Mouse (Mus musculus) hematopoietic stem cell, adult 5-6 weeks (primary cell): ENCODE results near the gene Spata2l. TPM values are rescaled to one million over a fixed set of nuclear protein-coding genes. Genes with fewer than 3 reads are reported as not detected.
"Not testable (repeated sequence)": the region's sequence is repeated elsewhere in the genome, so short reads cannot be mapped to it uniquely, and the experiment has no call there.

ENCODE experiments used
- ATAC-seq, 2 experiments: fragments of 125-278 bp in 1 of 2; replicated peaks in 1 of 2; 2 replicates each; pipeline ENCODE4 v1.8.0; 2016 to 2017; ENCODE audit warnings: inconsistent platforms in 2 of 2, mild to moderate bottlenecking in 2 of 2, moderate number of reproducible peaks in 2 of 2, low read depth in 1 of 2, moderate TSS enrichment in 1 of 2; ENCODE audit not compliant: low FRiP score in 2 of 2, poor library complexity in 2 of 2, severe bottlenecking in 2 of 2, insufficient read depth in 1 of 2, low TSS enrichment in 1 of 2
- total RNA-seq: library from RNA; stranded (forward); fragments of 172-1452, 232-1000 nt; gene quantifications from 2 replicates; pipeline ENCODE4 v1.2.3, GENCODE M21; 2017

Spata2l gene
- total RNA-seq, 1 experiment from 2014 or later = 1.2 TPM

GRCm38 (mm10) chr8:123253451-123254098, 17.5 kb upstream of the Spata2l start:
- ATAC-seq = no peak

- no peak for ATAC-seq
Measured at GRCm38 (mm10) chr8:123252925-123253324, 16.9 kb upstream of the Spata2l start.

GRCm38 (mm10) chr8:123250940-123251339, 14.9 kb upstream of the Spata2l start:
- ATAC-seq = no peak

GRCm38 (mm10) chr8:123248596-123248995, 12.6 kb upstream of the Spata2l start:
- no peak for ATAC-seq

- ATAC-seq = no peak
Measured at GRCm38 (mm10) chr8:123247748-123248147, 11.7 kb upstream of the Spata2l start.

- ATAC-seq = no peak
Measured at GRCm38 (mm10) chr8:123245543-123245942, 9.5 kb upstream of the Spata2l start.

GRCm38 (mm10) chr8:123244382-123244781, 8.3 kb upstream of the Spata2l start:
- ATAC-seq = no peak

- ATAC-seq = no peak
Measured at GRCm38 (mm10) chr8:123243053-123243452, 7.0 kb upstream of the Spata2l start.

- no peak for ATAC-seq
Measured at GRCm38 (mm10) chr8:123242107-123242923, 6.3 kb upstream of the Spata2l start.

GRCm38 (mm10) chr8:123239398-123239797, 3.4 kb upstream of the Spata2l start:
- ATAC-seq = no peak

GRCm38 (mm10) chr8:123234918-123235519, 1.0 kb downstream of the Spata2l start:
- ATAC-seq = no peak

GRCm38 (mm10) chr8:123233760-123234159, 2.3 kb downstream of the Spata2l start:
- ATAC-seq = no peak

GRCm38 (mm10) chr8:123233300-123233699, 2.7 kb downstream of the Spata2l start:
- ATAC-seq = no peak

GRCm38 (mm10) chr8:123232553-123232952, 3.5 kb downstream of the Spata2l start:
- no peak for ATAC-seq

GRCm38 (mm10) chr8:123231742-123232141, 4.3 kb downstream of the Spata2l start:
- no peak for ATAC-seq

- not testable (repeated sequence) for ATAC-seq
Measured at GRCm38 (mm10) chr8:123230326-123230725, 5.7 kb downstream of the Spata2l start.

- no peak for ATAC-seq
Measured at GRCm38 (mm10) chr8:123228416-123228815, 7.6 kb downstream of the Spata2l start.
